Mouse (Mus musculus) heart, postnatal 0 days (tissue): Measurements from ENCODE around the gene Baiap2.

Experiments
- CTCF ChIP-seq: IDR thresholded peaks from 2 replicates; pipeline ENCODE4 v1.5.1; 2016; ENCODE audit warnings: antibody characterized with exemption, control low read depth, low read depth
- EP300 ChIP-seq: IDR thresholded peaks from 2 replicates; pipeline ENCODE4 v1.6.1; 2016; ENCODE audit warnings: antibody characterized with exemption, low read depth

DNA sequence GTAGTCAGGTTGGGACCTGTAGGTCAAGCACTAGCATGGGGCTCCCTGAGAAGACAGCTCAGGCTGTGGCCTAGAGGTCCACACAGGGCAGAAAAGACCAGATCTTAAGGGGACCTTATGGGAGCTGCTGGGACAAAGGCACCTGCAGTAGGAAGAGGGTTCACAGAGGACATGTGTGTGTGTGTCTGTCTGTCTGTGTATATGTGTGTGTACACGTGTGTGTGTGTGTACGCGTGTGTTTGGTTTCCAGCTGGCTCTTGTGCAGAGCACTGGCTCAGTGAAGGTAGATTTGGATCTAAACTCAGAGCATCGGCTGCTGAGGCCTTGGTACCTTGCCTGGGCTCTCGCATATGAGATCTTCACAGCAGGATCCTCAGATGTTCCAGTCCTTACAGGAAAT, 21.9 kb upstream of the Baiap2 start:
- TF ChIP-seq CTCF (no peak), EP300 (no peak)
